Mouse (Mus musculus): ENCODE data around the gene Trafd1. TPM values are rescaled to one million over a fixed set of nuclear protein-coding genes. Genes with fewer than 3 reads are reported as not detected.
A peak's percentile ranks its signal among the peaks of the same experiment; 100 is the strongest.

Trafd1 gene
- polyA plus RNA-seq, 1 experiment, result 34.2 TPM

- peak overlapping the region; percentile 98 for H3K4me3 ChIP-seq (replicated peaks)
- H3K36me3 ChIP-seq (replicated peaks; ENCODE audit: low read length), result peaks cover 32% of the 10 kb centered on the region
- TF ChIP-seq GATA1 (IDR thresholded peaks at IDR 0.05; ENCODE audit: borderline replicate concordance, low read length) (no peak), FLI1 (IDR thresholded peaks at IDR 0.05; ENCODE audit: low read length) (no peak)
- H3K4me1 ChIP-seq, result peaks cover 54% of the 10 kb centered on the region
- no peaks in the 10 kb centered on the region for H3K9me3 ChIP-seq
- no peaks in the 10 kb centered on the region for H3K27me3 ChIP-seq (replicated peaks)
These were observed 13.6 kb upstream of the Trafd1 start for GRCm38 (mm10) chr5:121398965-121399462.

GRCm38 (mm10) chr5:121398146-121398964 lies 12.9 kb upstream of the Trafd1 start:
- H3K4me1 ChIP-seq, result peaks cover 49% of the 10 kb centered on the region
- no peaks in the 10 kb centered on the region for H3K27me3 ChIP-seq (replicated peaks)

GRCm38 (mm10) chr5:121397187-121398145 lies 12.0 kb upstream of the Trafd1 start, which contains the start of gene Naa25:
Gene Naa25 (plus strand): TSS chr5:121397936.
- H3K36me3 ChIP-seq (replicated peaks; ENCODE audit: low read length), result peaks cover 18% of the 10 kb centered on the region
- TF ChIP-seq FLI1 (IDR thresholded peaks at IDR 0.05; ENCODE audit: low read length) (no peak), GATA1 (IDR thresholded peaks at IDR 0.05; ENCODE audit: borderline replicate concordance, low read length) (no peak)
- H3K4me3 ChIP-seq (replicated peaks), result peak within 1 kb of the TSS; percentile 98
- H3K4me1 ChIP-seq, result peaks cover 47% of the 10 kb centered on the region
- H3K27me3 ChIP-seq (replicated peaks), result no peaks in the 10 kb centered on the region
- H3K9me3 ChIP-seq, result no peaks in the 10 kb centered on the region

More at GRCm38 (mm10) chr5:121398146-121398964, 12.9 kb upstream of the Trafd1 start:
- no peak for TF ChIP-seq GATA1 (IDR thresholded peaks at IDR 0.05; ENCODE audit: borderline replicate concordance, low read length)
- Histone ChIP-seq H3K9me3 (no peaks in the 10 kb centered on the region), H3K4me3 (replicated peaks) (peak overlapping the region; percentile 98), H3K36me3 (replicated peaks; ENCODE audit: low read length) (peaks cover 25% of the 10 kb centered on the region)

GRCm38 (mm10) chr5:121395621-121396020 lies 10.2 kb upstream of the Trafd1 start:
- H3K4me1 ChIP-seq, result peaks cover 37% of the 10 kb centered on the region
- no peaks in the 10 kb centered on the region for H3K27me3 ChIP-seq (replicated peaks)
- H3K4me3 ChIP-seq (replicated peaks), result no peak overlapping the region
- no peaks in the 10 kb centered on the region for H3K9me3 ChIP-seq
- TF ChIP-seq GATA1 (IDR thresholded peaks at IDR 0.05; ENCODE audit: borderline replicate concordance, low read length) (no peak), FLI1 (IDR thresholded peaks at IDR 0.05; ENCODE audit: low read length) (no peak)
- peaks cover 1% of the 10 kb centered on the region for H3K36me3 ChIP-seq (replicated peaks; ENCODE audit: low read length)

- Histone ChIP-seq H3K9me3 (no peaks in the 10 kb centered on the region), H3K36me3 (replicated peaks; ENCODE audit: low read length) (no peaks in the 10 kb centered on the region), H3K27me3 (replicated peaks) (no peaks in the 10 kb centered on the region), H3K4me1 (peaks cover 42% of the 10 kb centered on the region), H3K4me3 (replicated peaks) (no peak overlapping the region)
- TF ChIP-seq GATA1 (IDR thresholded peaks at IDR 0.05; ENCODE audit: borderline replicate concordance, low read length) (no peak), FLI1 (IDR thresholded peaks at IDR 0.05; ENCODE audit: low read length) (no peak)
These were observed 8.0 kb upstream of the Trafd1 start for GRCm38 (mm10) chr5:121393402-121393801.

- no peaks in the 10 kb centered on the region for H3K9me3 ChIP-seq
- no peak overlapping the region for H3K4me3 ChIP-seq (replicated peaks)
- H3K36me3 ChIP-seq (replicated peaks; ENCODE audit: low read length), result no peaks in the 10 kb centered on the region
- H3K27me3 ChIP-seq (replicated peaks), result no peaks in the 10 kb centered on the region
- TF ChIP-seq FLI1 (IDR thresholded peaks at IDR 0.05; ENCODE audit: low read length), result no peak
- TF ChIP-seq GATA1 (IDR thresholded peaks at IDR 0.05; ENCODE audit: borderline replicate concordance, low read length), result no peak
- H3K4me1 ChIP-seq, result peaks cover 48% of the 10 kb centered on the region
These were observed 7.4 kb upstream of the Trafd1 start for GRCm38 (mm10) chr5:121392667-121393380.

- Histone ChIP-seq H3K4me3 (replicated peaks) (no peak overlapping the region), H3K36me3 (replicated peaks; ENCODE audit: low read length) (no peaks in the 10 kb centered on the region), H3K9me3 (no peaks in the 10 kb centered on the region), H3K4me1 (peaks cover 64% of the 10 kb centered on the region), H3K27me3 (replicated peaks) (no peaks in the 10 kb centered on the region)
- TF ChIP-seq GATA1 (IDR thresholded peaks at IDR 0.05; ENCODE audit: borderline replicate concordance, low read length) (no peak), FLI1 (IDR thresholded peaks at IDR 0.05; ENCODE audit: low read length) (no peak)
These were observed 4.3 kb upstream of the Trafd1 start for GRCm38 (mm10) chr5:121389691-121390090.

- Histone ChIP-seq H3K36me3 (replicated peaks; ENCODE audit: low read length) (no peaks in the 10 kb centered on the region), H3K9me3 (no peaks in the 10 kb centered on the region), H3K4me3 (replicated peaks) (no peak overlapping the region), H3K4me1 (peaks cover 70% of the 10 kb centered on the region), H3K27me3 (replicated peaks) (no peaks in the 10 kb centered on the region)
- TF ChIP-seq FLI1 (IDR thresholded peaks at IDR 0.05; ENCODE audit: low read length) (no peak), GATA1 (IDR thresholded peaks at IDR 0.05; ENCODE audit: borderline replicate concordance, low read length) (no peak)
These were observed 3.7 kb upstream of the Trafd1 start for GRCm38 (mm10) chr5:121389106-121389505.

GRCm38 (mm10) chr5:121387126-121387525 lies 1.7 kb upstream of the Trafd1 start:
- Histone ChIP-seq H3K36me3 (replicated peaks; ENCODE audit: low read length) (peaks cover 12% of the 10 kb centered on the region), H3K4me3 (replicated peaks) (peak overlapping the region; percentile 56), H3K9me3 (no peaks in the 10 kb centered on the region), H3K4me1 (peaks cover 78% of the 10 kb centered on the region), H3K27me3 (replicated peaks) (no peaks in the 10 kb centered on the region)
- TF ChIP-seq GATA1 (IDR thresholded peaks at IDR 0.05; ENCODE audit: borderline replicate concordance, low read length), result no peak
- TF ChIP-seq FLI1 (IDR thresholded peaks at IDR 0.05; ENCODE audit: low read length), result no peak
